Mouse (Mus musculus) liver, adult 2 months (tissue): ENCODE results near the gene Suz12.

ENCODE experiments used
- CTCF ChIP-seq: fragments of 200-500 bp; IDR thresholded peaks from 2 replicates; pipeline ENCODE4 v1.5.1; 2011; ENCODE audit warnings: low read depth, low read length, control low read depth
- POLR2A ChIP-seq: fragments of 200-500 bp; IDR thresholded peaks from 2 replicates; pipeline ENCODE4 v1.6.1; 2011; ENCODE audit warnings: low read length, control low read depth; ENCODE audit not compliant: insufficient read depth; ENCODE audit errors: extremely low read depth

- no peak for TF ChIP-seq CTCF
- no peak for TF ChIP-seq POLR2A
These were observed 49.8 kb upstream of the Suz12 start for GRCm38 (mm10) chr11:79943136-79943535.
